Mouse (Mus musculus): ENCODE data around the gene Eif2s2. TPM values are rescaled to one million over a fixed set of nuclear protein-coding genes. Genes with fewer than 3 reads are reported as not detected.
"Not testable (repeated sequence)": the region's sequence is repeated elsewhere in the genome, so short reads cannot be mapped to it uniquely, and the experiment has no call there.

Gene Eif2s2
- total RNA-seq (2014; fragmentation: Nextera tagmentation), result 145 and 157 TPM in 2 replicates
- 212 and 223 TPM in 2 replicates for total RNA-seq (2017)

DNA sequence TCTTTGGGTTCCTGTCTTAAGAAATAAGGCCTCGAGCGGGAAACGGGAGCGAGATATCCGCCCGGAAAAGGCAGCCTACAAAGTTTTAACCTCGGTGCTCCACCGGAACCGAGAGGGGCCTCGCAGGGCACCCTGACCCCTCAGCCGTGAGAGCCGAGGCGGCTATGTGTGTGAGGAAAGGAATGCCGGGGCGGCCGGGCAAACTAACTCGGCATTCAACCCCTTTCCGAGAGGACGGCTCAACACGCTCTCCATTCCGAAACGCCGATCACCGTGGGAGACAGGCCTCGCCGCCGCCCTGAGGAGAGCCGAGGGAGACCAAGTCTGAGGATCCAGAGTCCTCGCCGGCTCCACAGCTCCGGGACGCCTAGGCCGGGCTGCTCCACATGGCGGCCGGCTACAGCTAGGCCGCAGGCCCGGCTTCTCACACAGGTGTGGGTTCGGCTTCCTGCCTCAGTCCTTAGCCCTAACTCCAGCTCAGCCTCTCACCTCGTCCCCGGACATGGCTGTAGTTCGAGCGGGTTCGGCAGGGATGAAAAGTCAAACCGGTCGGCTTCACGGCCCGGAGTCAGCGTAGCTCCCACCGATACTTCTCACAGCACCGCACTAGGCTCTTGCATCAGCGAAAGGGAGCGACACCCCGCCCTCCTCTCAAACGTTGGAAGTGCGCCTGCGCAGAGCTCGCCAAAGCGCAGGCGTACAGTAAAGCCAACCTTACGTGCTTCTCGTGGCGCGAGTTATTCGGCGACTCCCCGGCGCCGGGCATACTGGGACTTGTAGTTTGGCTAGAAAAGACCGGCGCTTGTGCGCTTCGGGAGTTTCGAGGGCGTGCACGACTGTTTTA, at the start of gene Eif2s2:
TSS of gene Eif2s2 (minus strand) at position 735 of the 844 bp plus-strand sequence.
- peak; percentile 95 for ATAC-seq (replicated peaks; ENCODE audit: poor library complexity, severe bottlenecking)

DNA sequence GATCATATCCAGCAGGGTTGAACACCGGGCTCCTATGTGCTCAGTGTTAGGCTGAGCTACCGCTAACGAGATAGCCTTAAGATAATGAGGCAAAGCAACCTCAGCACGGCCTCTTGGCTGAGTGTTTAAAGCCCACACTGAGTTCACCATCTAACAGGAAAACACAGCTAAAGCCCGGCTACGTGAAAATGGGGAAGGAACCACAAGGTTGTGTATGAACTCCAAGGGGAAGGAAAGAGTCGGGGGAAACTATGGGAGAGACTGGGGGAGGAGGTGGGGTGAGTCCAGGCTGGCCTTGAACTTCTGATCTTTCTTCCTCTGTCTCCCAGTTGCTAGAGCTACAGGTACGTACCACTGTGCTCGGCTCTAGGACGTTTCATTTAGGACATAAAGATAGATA, 49.2 kb upstream of the Eif2s2 start:
- peak; percentile 52 for ATAC-seq (replicated peaks; ENCODE audit: poor library complexity, severe bottlenecking)

DNA sequence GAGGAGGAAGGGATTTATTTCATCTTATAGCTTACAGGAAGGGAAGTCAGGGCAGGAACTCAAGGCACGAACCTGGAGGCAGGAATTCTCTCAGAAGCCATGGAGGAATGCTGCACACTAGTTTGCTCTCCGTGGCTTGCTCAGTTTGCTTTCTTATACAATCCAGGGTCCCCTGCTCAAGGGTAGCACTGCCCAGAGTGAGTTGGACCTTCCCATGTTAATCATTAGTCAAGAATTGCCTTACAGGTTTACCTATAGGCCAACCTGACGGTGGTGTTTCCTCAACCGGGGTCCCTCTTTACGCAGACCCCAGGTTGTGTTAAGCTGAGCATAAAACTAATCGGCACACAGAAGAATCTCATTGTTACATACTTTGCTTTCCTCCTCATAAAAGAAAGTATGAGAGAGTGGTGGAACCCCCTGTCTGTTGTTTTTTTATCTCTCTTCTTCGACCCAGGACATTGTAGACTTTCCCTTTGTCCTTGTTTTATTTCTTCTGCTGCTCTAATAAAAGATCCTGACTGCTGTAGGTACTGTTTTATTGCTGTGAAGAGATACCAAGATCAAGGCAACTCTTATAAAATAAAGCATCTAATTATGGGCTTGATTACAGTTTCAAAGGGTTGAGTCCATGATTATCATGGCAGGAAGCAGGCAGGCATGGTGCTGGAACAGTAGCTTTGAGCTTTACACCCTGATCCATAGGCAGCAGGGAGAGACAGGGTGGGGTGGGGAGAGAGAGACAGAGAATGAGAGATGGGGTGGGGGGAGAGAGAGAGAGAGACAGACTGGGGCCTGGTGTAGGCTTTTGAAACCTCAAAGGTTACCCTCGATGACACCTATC, 45.0 kb upstream of the Eif2s2 start:
- ATAC-seq (replicated peaks; ENCODE audit: poor library complexity, severe bottlenecking), result no peak

DNA sequence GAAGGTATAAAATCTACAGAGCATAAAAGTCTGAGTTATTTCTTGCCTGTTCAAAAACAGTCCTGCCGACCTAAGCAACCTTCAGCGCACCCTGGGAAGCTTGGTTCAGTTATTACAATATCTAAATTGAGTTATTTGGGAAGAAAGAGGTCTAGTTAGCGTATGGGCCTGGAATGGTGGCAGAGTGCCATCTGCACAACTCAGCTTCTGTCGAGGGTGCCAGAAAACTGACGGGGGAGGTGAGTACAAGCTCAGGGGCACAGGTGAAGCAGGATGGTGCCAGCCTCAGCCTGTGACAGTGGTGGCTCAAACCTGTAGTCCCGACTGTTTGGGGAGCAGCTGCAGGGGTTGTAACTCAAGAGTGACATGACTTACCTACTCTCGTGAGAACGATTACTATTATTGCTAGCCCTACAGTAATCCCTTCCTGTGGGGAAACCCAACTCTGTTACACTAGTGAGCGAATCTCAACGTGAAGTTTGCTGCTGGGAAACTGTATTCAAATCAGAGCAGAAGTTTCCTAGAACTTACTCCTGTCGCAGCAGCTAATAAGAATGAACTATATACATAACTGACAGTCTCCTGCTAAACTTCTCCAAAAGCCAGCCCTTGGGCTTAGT, 43.9 kb upstream of the Eif2s2 start:
- ATAC-seq (replicated peaks; ENCODE audit: poor library complexity, severe bottlenecking), result no peak

DNA sequence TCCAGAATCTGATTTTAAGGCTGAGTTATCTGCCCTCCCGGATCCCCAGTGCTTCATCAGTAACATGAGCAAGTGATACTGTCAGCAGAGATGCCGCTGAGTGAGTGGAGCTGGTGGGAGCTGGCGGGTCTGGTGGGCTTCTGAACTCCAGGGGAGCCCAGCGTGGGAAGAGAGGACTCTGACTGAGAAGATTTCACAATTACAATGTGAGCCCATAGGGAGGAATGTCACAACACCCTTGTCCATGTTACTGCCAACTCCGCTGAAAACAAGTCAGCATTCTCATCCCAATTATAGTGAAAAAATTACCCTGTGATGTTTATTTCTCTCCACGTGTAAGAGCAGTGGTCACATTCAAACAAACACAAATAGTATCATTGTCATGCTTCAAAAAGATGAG, 43.4 kb upstream of the Eif2s2 start:
- ATAC-seq (replicated peaks; ENCODE audit: poor library complexity, severe bottlenecking), result no peak

DNA sequence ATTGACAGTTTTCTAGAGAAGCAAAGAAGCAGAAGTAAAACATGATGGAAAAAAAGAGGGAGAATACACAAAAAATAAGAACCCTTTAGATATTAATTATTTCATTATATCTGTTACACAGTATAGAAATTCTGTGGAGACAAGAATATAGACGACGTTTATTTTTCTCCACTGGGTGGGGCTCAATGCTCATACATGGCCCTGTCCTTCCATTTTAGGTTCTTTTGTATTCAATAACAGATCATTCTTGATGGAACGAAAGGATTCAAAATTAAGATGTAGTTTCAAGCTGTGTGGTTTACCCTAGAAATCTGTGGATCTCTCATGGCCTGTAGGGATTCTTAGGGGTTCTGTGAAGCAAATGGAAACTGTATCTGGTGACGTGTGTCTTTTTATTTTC, 41.1 kb upstream of the Eif2s2 start:
- no peak for ATAC-seq (replicated peaks; ENCODE audit: poor library complexity, severe bottlenecking)

DNA sequence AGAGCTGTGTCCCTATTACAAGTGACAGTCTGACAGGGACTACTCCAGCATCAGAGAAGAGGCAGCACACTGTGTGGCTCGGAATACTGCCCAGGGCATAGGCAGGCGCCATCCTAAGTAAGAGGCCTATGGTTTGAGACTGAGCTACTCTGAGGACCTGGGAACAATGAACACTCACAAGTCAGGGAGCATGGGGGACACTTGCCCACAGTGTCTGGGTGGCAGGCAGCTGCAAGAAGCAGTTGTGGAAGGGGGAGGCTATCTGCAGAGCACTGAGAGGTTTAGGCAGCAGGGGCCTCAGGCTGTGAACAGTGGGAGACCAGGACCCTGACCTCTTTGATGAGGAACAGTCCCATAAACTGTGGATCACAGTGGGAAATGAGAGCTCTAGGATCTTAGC, 35.6 kb upstream of the Eif2s2 start:
- ATAC-seq (replicated peaks; ENCODE audit: poor library complexity, severe bottlenecking), result no peak

DNA sequence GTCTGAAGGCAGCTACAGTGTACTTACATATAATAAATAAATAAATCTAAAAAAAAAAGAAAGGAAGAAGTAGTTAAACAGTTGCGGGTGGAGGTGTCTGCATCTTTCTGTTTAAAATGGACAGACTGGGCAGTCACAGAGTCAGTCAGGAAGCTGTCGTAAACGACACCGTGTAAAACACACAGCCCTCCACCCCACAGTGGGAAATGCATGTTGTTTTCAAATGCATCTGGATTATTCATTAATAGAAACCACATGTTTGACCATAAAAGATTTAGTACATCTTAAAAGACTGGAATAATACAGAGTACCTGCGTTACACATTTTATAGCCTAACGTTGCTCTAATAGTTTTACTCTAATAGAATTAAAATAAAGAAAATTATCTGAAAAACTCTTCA, 34.1 kb upstream of the Eif2s2 start:
- no peak for ATAC-seq (replicated peaks; ENCODE audit: poor library complexity, severe bottlenecking)

DNA sequence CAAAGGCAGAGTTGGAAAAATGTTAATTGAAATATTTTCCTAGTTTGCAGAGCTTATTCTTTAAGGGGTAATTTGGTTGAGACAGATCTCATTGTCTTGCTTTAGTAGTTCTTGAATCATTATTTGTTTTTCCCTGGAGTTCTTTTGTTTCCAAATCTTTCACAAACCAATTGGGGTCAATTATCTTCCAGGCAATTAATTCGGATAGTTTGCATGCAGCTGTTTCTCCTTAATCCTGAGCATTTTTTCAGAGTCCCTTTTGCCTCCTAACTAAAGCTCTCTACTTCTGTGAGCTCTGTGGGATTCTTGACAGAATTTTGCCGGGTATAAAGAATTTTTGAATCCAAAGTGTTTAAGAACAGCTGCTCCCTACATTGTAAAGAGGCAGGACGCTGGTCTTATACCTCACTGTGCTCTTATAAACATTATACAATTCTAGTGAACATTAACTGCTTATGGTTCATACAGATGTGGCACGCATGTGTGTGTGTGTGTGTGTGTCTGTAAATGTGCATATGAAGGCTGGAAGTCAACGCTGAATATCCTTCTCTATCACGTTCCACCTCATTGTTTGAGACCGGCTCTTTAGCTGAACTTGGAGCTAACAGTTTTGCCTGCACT, 32.8 kb upstream of the Eif2s2 start:
- ATAC-seq (replicated peaks; ENCODE audit: poor library complexity, severe bottlenecking), result no peak

DNA sequence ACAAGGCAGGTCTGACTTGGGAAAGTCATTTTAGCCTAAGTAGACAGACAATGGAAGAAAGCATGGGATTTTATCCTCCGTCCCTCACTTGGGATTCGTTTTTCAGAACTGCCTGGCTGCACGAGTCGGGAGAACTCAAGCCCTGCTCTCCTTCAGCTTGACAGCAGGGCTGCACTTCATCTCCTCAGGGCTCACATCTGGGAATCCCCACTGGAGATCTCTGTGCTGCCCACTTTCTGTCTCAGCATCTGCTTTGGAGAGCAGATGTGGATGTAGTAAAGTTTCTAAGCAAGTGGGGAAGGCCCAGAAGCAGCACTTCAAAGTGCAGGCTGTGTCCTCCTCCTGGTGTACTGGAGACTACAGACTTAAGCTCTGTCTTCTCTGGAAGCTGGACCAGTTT, 29.4 kb upstream of the Eif2s2 start:
- not testable (repeated sequence) for ATAC-seq (replicated peaks; ENCODE audit: poor library complexity, severe bottlenecking)

DNA sequence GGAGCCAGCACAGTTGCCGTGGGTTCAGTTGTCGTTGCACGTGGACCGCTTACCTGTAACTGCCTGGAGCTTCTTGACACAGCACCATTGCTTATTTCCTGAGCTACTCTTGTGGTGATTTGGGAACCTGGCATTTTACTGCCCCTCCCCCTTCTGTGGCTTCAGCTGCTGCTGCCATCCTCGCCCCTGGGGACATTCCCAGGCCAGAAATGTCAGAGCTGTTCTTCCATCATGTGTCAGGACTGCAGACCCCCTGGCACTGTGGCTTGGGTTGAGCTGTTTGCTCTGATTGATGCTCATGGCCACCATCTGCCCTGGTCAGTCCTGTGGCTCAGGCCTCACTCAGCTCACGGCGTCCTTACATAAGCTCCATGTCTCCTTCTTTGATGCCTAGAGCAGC, 28.2 kb upstream of the Eif2s2 start:
- no peak for ATAC-seq (replicated peaks; ENCODE audit: poor library complexity, severe bottlenecking)

DNA sequence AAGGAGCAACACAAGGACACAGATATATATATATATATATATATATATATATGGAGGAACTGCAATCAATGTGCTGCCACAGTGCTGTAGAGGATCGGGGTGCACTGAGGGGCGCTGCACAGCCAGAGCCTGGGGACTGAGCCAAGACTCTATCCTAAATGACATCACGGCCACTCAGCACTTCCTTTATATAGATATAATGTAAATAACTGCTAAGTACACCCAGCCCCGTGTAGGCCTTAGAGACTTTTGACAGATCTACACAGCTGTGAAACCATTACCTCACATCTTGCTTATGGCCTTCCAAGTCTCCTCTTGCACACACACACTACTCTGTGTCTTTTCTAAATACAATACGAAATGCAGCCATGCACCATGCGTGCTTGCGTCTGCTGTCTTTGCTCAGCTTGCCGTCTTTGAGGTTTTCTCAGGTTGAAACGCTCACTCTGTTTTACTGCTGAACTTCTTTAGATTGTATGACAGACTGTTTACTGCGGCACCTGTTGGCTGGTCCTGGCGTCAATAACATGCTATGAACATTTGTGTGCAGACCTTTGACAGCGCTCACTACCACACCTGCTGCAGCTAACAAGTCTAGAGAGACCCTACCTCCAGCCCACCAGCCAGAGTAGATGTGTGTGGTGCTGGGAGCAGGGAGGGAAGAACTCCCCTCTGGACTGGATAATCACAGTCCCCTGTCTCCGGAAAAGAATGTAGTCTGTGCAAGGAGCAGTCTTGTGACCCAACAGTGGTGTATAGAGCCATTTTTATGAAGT, 25.3 kb upstream of the Eif2s2 start:
- no peak for ATAC-seq (replicated peaks; ENCODE audit: poor library complexity, severe bottlenecking)

DNA sequence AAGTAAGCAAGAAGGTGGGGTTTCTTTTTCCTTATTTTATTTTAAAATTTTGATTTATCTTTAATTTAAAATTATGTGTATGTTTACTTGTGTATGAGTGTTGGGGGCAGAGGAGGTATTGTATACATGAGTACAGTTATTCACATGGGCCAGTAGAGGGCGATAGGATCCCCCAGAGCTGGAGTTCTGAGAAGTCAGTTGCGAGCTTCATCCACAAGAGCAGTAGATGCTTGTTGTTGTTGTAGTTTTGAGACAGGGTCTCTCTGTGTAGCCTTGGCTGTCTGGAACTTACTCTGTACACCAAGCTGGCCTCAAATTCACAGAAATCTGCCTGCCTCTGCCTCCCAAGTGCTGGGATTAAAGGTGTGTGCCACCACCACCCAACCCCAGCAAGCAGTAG, 23.8 kb upstream of the Eif2s2 start:
- ATAC-seq (replicated peaks; ENCODE audit: poor library complexity, severe bottlenecking), result peak; percentile 76

DNA sequence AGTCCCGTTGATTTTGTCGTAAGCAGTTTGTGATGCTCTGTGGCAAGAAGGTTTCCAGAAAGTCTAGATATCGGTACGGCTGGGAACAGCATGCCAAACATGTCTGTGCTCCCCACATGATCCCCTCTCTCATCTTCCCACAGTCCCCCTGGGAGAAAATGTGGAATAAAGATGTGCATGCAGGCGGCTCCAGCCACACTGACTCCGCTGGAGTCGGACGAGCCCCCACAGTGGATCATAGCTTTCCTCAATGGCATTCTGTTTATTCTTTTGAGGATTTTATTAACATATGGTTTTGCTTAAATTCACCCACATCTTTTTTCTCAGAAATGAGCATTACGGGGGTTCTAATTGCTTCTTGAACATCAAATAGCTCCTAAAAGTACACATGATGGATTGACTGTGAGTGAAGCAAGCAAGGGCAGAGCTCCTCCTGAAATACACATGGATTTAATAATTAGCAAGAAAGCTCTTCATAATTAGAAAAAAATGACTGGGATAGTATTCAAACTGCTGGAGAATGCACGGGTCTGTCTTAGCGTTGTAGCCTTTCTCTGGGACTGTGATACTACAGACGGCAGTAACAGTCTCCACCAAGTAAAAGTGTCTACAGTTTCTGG, 23.3 kb upstream of the Eif2s2 start:
- ATAC-seq (replicated peaks; ENCODE audit: poor library complexity, severe bottlenecking), result no peak

DNA sequence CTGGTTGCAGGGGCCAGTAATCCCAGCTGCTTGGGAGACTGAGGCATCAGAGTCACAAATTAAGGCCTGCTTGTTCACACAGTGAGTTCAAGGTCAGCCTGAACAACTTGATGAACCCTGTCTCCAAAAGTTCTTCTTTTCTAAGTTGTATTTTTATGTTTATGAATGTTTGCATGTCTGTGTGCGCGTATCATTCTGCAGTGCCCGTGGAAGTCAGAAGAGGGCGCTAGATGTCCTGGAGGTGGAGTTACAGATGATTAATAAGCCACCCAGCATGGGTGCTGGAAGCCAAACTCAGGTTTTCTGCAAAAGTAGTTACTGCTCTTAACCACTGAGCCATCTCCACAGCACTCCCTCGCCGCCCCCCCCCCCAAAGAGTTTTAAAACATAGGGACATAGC, 17.1 kb upstream of the Eif2s2 start:
- no peak for ATAC-seq (replicated peaks; ENCODE audit: poor library complexity, severe bottlenecking)

DNA sequence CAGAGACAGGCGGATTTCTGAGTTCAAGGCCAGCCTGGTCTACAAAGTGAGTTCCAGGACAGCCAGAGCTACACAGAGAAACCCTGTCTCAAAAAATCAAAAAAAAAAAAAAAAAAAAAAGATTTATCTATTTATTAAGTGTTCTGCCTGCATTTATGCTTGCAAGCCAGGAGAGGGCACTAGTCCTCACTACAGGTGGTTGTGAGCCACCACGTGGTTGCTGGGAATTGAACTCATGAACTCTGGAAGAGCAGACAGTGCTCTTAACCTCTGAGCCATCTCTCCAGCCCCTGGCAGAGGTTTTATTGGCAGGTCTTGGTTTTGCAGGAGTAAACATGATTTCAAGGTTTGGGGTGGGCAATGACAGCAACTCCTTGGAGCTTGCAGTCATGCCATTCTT, 15.5 kb upstream of the Eif2s2 start:
- ATAC-seq (replicated peaks; ENCODE audit: poor library complexity, severe bottlenecking), result not testable (repeated sequence)

DNA sequence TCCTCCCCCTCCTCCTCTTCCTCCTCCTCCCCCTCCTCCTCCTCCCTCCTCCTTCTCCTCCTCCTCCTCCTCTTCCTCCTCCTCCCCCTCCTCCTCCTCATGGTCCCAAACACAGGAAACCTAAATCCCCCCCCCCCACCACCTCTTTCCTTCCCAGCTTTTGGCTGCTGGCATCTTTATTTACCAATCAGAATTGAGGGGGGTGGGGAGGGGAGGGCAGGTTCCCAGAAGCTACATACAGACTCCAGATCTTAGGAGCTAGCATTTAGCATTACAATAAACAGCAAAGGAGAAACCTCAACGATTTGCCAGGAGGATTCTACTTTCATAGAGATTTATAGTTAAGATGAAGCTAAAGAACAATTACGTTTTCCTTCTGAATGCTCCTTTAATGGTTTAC, 13.1 kb upstream of the Eif2s2 start:
- ATAC-seq (replicated peaks; ENCODE audit: poor library complexity, severe bottlenecking), result no peak

DNA sequence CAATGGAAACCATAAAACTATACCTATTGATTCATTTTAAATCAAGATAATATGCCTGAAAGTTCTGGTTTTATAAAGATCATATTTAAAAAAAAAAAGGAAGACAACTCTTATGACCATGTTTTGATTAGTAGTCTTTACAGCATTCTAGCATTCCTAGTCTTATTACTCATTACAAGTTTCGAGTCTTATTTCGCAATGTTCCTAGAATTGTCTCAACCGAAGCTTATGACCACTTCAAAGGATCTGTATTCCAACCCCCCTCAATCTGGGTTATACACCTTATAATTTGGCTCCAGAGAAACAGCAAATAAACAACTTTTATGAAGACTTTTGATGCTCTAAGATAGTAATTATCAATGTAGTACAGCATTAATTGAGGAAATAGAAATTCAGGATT, 9.4 kb upstream of the Eif2s2 start:
- ATAC-seq (replicated peaks; ENCODE audit: poor library complexity, severe bottlenecking), result peak; percentile 80

DNA sequence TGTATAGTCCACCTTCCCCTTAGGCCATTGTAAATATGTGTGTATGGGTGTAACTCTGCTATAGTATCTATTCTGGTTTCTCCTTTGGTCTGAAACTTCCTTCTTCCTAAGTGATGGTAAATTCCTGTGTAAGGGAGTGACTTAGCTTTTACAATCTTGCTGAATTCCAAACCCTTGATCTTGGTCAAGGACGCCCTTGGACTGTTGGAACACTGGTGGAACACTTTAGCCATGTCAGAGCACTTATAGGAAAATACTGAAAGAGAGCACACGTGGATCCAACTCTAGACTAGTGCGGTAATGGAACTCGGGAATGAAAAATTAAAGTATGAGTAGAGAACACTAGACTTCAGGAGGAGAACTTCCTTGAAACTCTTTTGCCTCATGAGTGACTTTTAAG, 6.7 kb upstream of the Eif2s2 start:
- ATAC-seq (replicated peaks; ENCODE audit: poor library complexity, severe bottlenecking), result not testable (repeated sequence)
